Mouse (Mus musculus) liver, embryonic 16.5 days (tissue): Measurements from ENCODE around the gene Trim7. TPM values are rescaled to one million over a fixed set of nuclear protein-coding genes. Genes with fewer than 3 reads are reported as not detected.

Experiments used
- ATAC-seq: fragments of 200-750 bp; cut with Nextera tagmentation; 2 replicates; pipeline ENCODE4 v1.8.0; 2017; ENCODE audit warnings: low read depth, mild to moderate bottlenecking, moderate number of reproducible peaks, moderate library complexity
- H3K27ac ChIP-seq: fragments of 300-500 bp; sonication (generic); 2 replicates; pipeline ENCODE4 v1.5.1; 2014; ENCODE audit warnings: mild to moderate bottlenecking, low read length
- H3K27me3 ChIP-seq: fragments of 300-500 bp; sonication (generic); 2 replicates; pipeline ENCODE4 v1.6.1; 2014; ENCODE audit warnings: low read depth, low read length, mixed read lengths; ENCODE audit not compliant: control insufficient read depth, insufficient read depth
- H3K36me3 ChIP-seq: fragments of 300-500 bp; sonication (generic); 2 replicates; pipeline ENCODE4 v1.6.1; 2014; ENCODE audit warnings: mild to moderate bottlenecking; ENCODE audit not compliant: control insufficient read depth, insufficient read depth
- H3K4me1 ChIP-seq: fragments of 300-500 bp; sonication (generic); 2 replicates; pipeline ENCODE4 v1.6.1; 2014; ENCODE audit warnings: low read depth, low read length, mixed read lengths; ENCODE audit not compliant: control insufficient read depth
- H3K4me2 ChIP-seq: fragments of 300-500 bp; sonication (generic); 2 replicates; pipeline ENCODE4 v1.6.1; 2014; ENCODE audit warnings: low read depth, low read length, mixed read lengths
- H3K4me3 ChIP-seq: fragments of 300-500 bp; sonication (generic); 2 replicates; pipeline ENCODE4 v1.5.1; 2014; ENCODE audit warnings: low read depth, mild to moderate bottlenecking, low read length
- H3K9ac ChIP-seq: fragments of 300-500 bp; sonication (generic); 2 replicates; pipeline ENCODE4 v1.6.1; 2014; ENCODE audit warnings: low read depth, low read length
- H3K9me3 ChIP-seq: fragments of 300-500 bp; sonication (generic); replicated peaks from 2 replicates; pipeline ENCODE4 v1.6.1; 2016; ENCODE audit warnings: low read length; ENCODE audit not compliant: control insufficient read depth
- WGBS: fragments of 180-500 bp; shearing (Covaris S2); extraction: QIAGEN DNeasy Blood & Tissue Kit; methylation state at CpG from one replicate; pipeline ENCODE4 v1.1.7; 2014; ENCODE audit not compliant: insufficient replicate concordance; 5-methylcytosine and 5-hydroxymethylcytosine counted together
- polyA plus RNA-seq: library from polyadenylated mRNA; unstranded; fragments of >200 nt; fragmentation: Nextera tagmentation; extraction: Ambion mirVana; gene quantifications from 2 replicates; pipeline ENCODE4 v1.2.1, GENCODE M21; 2015

Gene Trim7
- polyA plus RNA-seq, 1 experiment from 2014 or later = 0.14 TPM

GRCm38 (mm10) chr11:48798984-48799920, 26.7 kb upstream of the Trim7 start:
- H3K9me3 ChIP-seq = no peaks in the 10 kb centered on the region
- ATAC-seq = 0 out of 2 replicates have a peak, but pooled peaks have one; percentile 1
- WGBS = 5% methylated on average over 18 of the region's 18 CpGs
- H3K27me3 ChIP-seq = no peaks in the 10 kb centered on the region
- H3K4me3 ChIP-seq = peak overlapping the region; percentile 83
- H3K36me3 ChIP-seq = peaks cover 32% of the 10 kb centered on the region
- peak overlapping the region; percentile 74 for H3K4me2 ChIP-seq
- peaks cover 32% of the 10 kb centered on the region for H3K4me1 ChIP-seq
- peak overlapping the region; percentile 97 for H3K27ac ChIP-seq
- H3K9ac ChIP-seq = peak overlapping the region; percentile 83

GRCm38 (mm10) chr11:48799921-48800701, 25.8 kb upstream of the Trim7 start, which contains the start of gene Rack1:
Gene Rack1 (plus strand): TSS chr11:48800332.
- H3K4me2 ChIP-seq = peak within 1 kb of the TSS; percentile 74
- peaks cover 39% of the 10 kb centered on the region for H3K36me3 ChIP-seq
- peak within 1 kb of the TSS; percentile 84 for H3K9ac ChIP-seq
- peak within 1 kb of the TSS; percentile 97 for H3K27ac ChIP-seq
- under 1% methylated on average over 47 of the region's 47 CpGs for WGBS
- H3K4me3 ChIP-seq = peak within 1 kb of the TSS; percentile 83
- no peaks in the 10 kb centered on the region for H3K27me3 ChIP-seq
- ATAC-seq = peak; percentile 81
- H3K4me1 ChIP-seq = peaks cover 32% of the 10 kb centered on the region
- no peaks in the 10 kb centered on the region for H3K9me3 ChIP-seq

GRCm38 (mm10) chr11:48801831-48802772, 23.8 kb upstream of the Trim7 start:
- Histone ChIP-seq H3K9ac (peak overlapping the region; percentile 84), H3K9me3 (no peaks in the 10 kb centered on the region), H3K4me1 (peaks cover 31% of the 10 kb centered on the region), H3K36me3 (peaks cover 59% of the 10 kb centered on the region), H3K27ac (peak overlapping the region; percentile 48; the same call in 1 of the 2 replicates), H3K4me3 (peak overlapping the region; percentile 83), H3K27me3 (no peaks in the 10 kb centered on the region), H3K4me2 (peak overlapping the region; percentile 74)
- 52% methylated on average over 17 of the region's 17 CpGs for WGBS
- ATAC-seq = no peak

GRCm38 (mm10) chr11:48803988-48804387, 22.0 kb upstream of the Trim7 start:
- ATAC-seq = no peak
- Histone ChIP-seq H3K27ac (no peak overlapping the region), H3K9ac (no peak overlapping the region), H3K36me3 (peaks cover 71% of the 10 kb centered on the region), H3K9me3 (no peaks in the 10 kb centered on the region), H3K4me2 (no peak overlapping the region), H3K4me1 (peaks cover 18% of the 10 kb centered on the region), H3K4me3 (no peak overlapping the region), H3K27me3 (no peaks in the 10 kb centered on the region)
- 86% methylated on average over 2 of the region's 2 CpGs for WGBS

GRCm38 (mm10) chr11:48804922-48805321, 21.0 kb upstream of the Trim7 start:
- H3K4me2 ChIP-seq = no peak overlapping the region
- 75% methylated on average over 2 of the region's 2 CpGs for WGBS
- no peak for ATAC-seq
- no peak overlapping the region for H3K9ac ChIP-seq
- peaks cover 18% of the 10 kb centered on the region for H3K4me1 ChIP-seq
- H3K27me3 ChIP-seq = no peaks in the 10 kb centered on the region
- no peak overlapping the region for H3K27ac ChIP-seq
- no peak overlapping the region for H3K4me3 ChIP-seq
- peaks cover 77% of the 10 kb centered on the region for H3K36me3 ChIP-seq
- H3K9me3 ChIP-seq = no peaks in the 10 kb centered on the region

GRCm38 (mm10) chr11:48806856-48807562, 18.9 kb upstream of the Trim7 start:
- no peak overlapping the region for H3K27ac ChIP-seq
- peak; percentile 18; the same call in 1 of the 2 replicates for ATAC-seq
- H3K9me3 ChIP-seq = no peaks in the 10 kb centered on the region

GRCm38 (mm10) chr11:48807563-48808303, 18.2 kb upstream of the Trim7 start:
- Histone ChIP-seq H3K36me3 (peaks cover 72% of the 10 kb centered on the region), H3K4me1 (peaks cover 4% of the 10 kb centered on the region), H3K9me3 (no peaks in the 10 kb centered on the region), H3K9ac (no peak overlapping the region), H3K4me3 (no peak overlapping the region), H3K4me2 (no peak overlapping the region), H3K27me3 (no peaks in the 10 kb centered on the region), H3K27ac (no peak overlapping the region; the same call in 1 of the 2 replicates)
- 53% methylated on average over 14 of the region's 14 CpGs for WGBS
- 0 out of 2 replicates have a peak, but pooled peaks have one; percentile 14 for ATAC-seq

More at GRCm38 (mm10) chr11:48806856-48807562, 18.9 kb upstream of the Trim7 start:
- Histone ChIP-seq H3K27me3 (no peaks in the 10 kb centered on the region), H3K36me3 (peaks cover 74% of the 10 kb centered on the region), H3K9ac (no peak overlapping the region), H3K4me1 (peaks cover 11% of the 10 kb centered on the region), H3K4me2 (no peak overlapping the region), H3K4me3 (no peak overlapping the region)
- 55% methylated on average over 21 of the region's 21 CpGs for WGBS
